Mouse (Mus musculus) spleen, adult 2 months (tissue): Measurements from ENCODE around the gene Rgmb.

Source experiments
- CTCF ChIP-seq: fragments of 200-500 bp; IDR thresholded peaks from 2 replicates; pipeline ENCODE4 v1.5.1; 2011; ENCODE audit warnings: mild to moderate bottlenecking, inconsistent platforms; ENCODE audit not compliant: insufficient read depth, insufficient read length, insufficient replicate concordance; ENCODE audit errors: extremely low read depth
- POLR2A ChIP-seq: fragments of 200-500 bp; IDR thresholded peaks from 2 replicates; pipeline ENCODE4 v1.6.1; 2011; ENCODE audit warnings: low read depth, low read length, inconsistent platforms

DNA sequence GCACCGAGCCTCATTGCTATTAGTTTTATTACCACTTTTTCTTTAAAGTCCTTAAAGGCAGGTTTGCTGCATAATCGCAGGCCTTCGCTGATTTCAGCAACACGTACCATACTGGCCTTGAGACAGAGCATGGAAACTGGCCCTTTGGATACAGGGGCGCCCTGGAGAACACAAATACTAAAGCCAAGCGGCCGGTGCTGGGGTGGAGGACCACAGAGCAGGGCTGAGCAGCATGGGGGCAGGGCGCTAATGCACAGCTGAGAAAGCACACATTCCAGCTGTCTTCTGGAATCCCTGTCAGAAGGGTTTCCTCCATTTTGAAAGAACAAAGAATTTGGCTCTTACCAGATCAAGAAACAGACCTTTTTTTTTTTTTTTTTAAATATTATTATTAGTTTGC is 12.5 kb downstream of the Rgmb start:
- TF ChIP-seq POLR2A: no peak
- no peak for TF ChIP-seq CTCF
